Mouse (Mus musculus): ENCODE results near the gene Dmrtc2.

The Dmrtc2 gene

GRCm38 (mm10) chr7:24901842-24902241 lies 32.0 kb downstream of the Dmrtc2 start:
- DNase-seq (ENCODE audit: low spot score in 2 of 2) = no peak

- no peak for DNase-seq (ENCODE audit: low spot score in 2 of 2)
Observed at GRCm38 (mm10) chr7:24902264-24902629, 32.4 kb downstream of the Dmrtc2 start.

GRCm38 (mm10) chr7:24902630-24903443 lies 33.0 kb downstream of the Dmrtc2 start, which contains the start of gene Arhgef1:
Arhgef1 (plus strand) TSS chr7:24902912.
- DNase-seq (ENCODE audit: low spot score in 2 of 2) = peak; percentile 69 to 78

DNA sequence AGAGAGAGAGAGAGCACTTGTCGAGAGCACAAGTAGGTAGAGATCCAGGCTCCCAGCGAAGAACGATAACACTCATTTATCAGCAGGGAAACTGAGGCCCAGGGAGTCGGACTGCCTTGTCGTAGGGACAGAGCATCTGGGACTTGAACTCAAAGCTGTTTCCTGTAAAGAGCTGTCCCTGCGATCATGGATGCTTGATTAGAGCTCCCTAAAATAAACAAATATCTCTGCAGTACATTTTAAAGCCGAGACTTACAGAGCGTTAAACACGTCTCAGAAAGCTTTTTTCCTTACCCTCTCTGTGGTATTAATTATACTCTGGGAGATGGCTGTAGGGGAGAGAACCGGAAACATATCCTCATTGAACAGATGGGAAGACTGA lies 33.6 kb downstream of the Dmrtc2 start:
- DNase-seq (ENCODE audit: low spot score in 2 of 2) = no peak

DNA sequence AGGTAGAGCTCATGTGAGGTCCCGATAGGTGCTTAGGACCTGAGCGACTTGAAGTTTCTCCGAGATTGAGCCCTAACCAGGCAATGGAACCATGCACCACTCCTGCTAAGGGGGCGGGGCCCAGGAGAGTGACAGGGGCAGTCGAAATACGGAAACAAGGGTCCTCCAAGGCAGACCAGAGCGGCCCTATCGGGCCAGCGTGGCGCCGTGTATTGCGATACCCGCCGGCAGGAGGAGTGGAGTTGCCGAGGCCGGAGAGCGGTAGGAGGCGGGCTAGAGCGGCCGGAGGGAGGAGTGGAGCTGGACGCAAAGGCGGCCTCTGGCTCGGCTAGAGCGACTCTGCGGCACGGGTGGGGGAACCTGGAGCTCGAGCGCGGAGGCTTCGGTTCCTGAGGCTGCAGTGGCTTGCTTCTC lies 34.2 kb downstream of the Dmrtc2 start:
- DNase-seq (ENCODE audit: low spot score in 2 of 2) = peak; percentile 98

DNA sequence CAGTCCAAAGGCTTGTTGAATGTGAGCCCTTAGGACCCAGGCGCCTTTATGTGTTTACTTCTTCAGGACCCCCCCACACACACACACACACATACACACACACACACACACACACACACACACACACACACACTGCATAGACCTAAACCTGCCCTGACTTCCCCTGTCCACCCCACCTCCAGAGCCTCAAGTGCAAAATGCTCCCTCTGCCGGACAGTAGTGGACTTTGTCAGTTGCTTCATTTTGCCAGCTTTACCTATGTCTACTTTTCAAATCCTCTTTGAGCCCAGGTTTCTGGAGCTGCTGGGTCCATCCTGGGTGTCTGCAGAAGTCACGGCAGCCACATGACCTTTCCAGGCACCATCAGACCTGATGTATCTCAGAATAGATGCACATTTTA lies 35.1 kb downstream of the Dmrtc2 start:
- DNase-seq (ENCODE audit: low spot score in 2 of 2) = no peak

GRCm38 (mm10) chr7:24906551-24906950 lies 36.7 kb downstream of the Dmrtc2 start:
- no peak for DNase-seq (ENCODE audit: low spot score in 2 of 2)

- no peak for DNase-seq (ENCODE audit: low spot score in 2 of 2)
Observed at GRCm38 (mm10) chr7:24907211-24907748, 37.4 kb downstream of the Dmrtc2 start.

DNA sequence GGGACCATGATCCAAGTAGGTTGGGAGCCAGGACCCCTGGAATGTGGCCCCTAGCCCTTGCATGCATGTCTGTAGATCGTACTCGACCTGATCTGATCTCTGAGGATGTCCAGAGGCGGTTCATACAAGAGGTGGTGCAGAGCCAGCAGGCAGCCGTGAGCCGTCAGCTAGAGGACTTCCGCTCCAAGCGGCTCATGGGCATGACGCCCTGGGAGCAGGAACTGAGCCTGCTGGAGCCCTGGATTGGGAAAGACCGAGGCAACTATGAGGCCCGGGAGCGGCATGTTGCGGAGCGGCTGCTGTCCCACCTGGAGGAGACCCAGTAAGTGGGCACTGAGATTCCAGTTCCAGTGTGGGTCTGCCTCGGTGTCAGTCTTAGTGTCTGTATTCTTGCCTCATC lies 42.6 kb downstream of the Dmrtc2 start:
- no peak for DNase-seq (ENCODE audit: low spot score in 2 of 2)

- no peak for DNase-seq (ENCODE audit: low spot score in 2 of 2)
Observed at GRCm38 (mm10) chr7:24918763-24919323, 49.0 kb downstream of the Dmrtc2 start.

- peak; percentile 79 to 80 for DNase-seq (ENCODE audit: low spot score in 2 of 2)
Observed at GRCm38 (mm10) chr7:24919728-24920127, 49.9 kb downstream of the Dmrtc2 start.

All from heart, adult 9 months (tissue).